Mouse (Mus musculus): ENCODE measurements around the gene Gabpb2. TPM values are rescaled to one million over a fixed set of nuclear protein-coding genes. Genes with fewer than 3 reads are reported as not detected.

Gabpb2 gene
- total and polyA plus RNA-seq, 3 experiments: 72.2 to 92.8 (median 82.2) TPM

GRCm38 (mm10) chr3:95210585-95210984 is 7.1 kb downstream of the Gabpb2 start:
- Histone ChIP-seq H3K4me3 (ENCODE audit: control insufficient read depth in 1 of 2, insufficient read depth in 1 of 2, low read depth in 2 of 2, low read length in 2 of 2) (no peak overlapping the region), H3K27ac (ENCODE audit: control insufficient read depth, low read depth, low read length) (no peak overlapping the region), H3K79me2 (ENCODE audit: control insufficient read depth, insufficient read depth, low read length, poor library complexity) (peaks cover 17% of the 10 kb centered on the region), H3K9ac (ENCODE audit: control insufficient read depth, low read depth, low read length, poor library complexity, severe bottlenecking) (no peak overlapping the region), H3K9me3 (replicated peaks; ENCODE audit: insufficient read depth, low read length) (no peaks in the 10 kb centered on the region), H3K27me3 (ENCODE audit: control insufficient read depth in 1 of 2, insufficient read depth in 2 of 2, low read length in 2 of 2) (no peaks in the 10 kb centered on the region), H3K36me3 (ENCODE audit: control insufficient read depth in 1 of 2, insufficient read depth in 2 of 2, low read length in 2 of 2) (peaks cover 7 to 41% of the 10 kb centered on the region in 2 experiments; a peak in 3 of 4 replicates), H3K4me1 (ENCODE audit: control insufficient read depth in 1 of 2, insufficient read depth in 2 of 2, low read length in 2 of 2) (no peaks in the 10 kb centered on the region)
- TF ChIP-seq GABPA (IDR thresholded peaks at IDR 0.05; ENCODE audit: low read depth, low read length) (no peak), MAFK (IDR thresholded peaks at IDR 0.05; ENCODE audit: borderline replicate concordance, low read depth, low read length) (no peak), USF2 (IDR thresholded peaks at IDR 0.05; ENCODE audit: borderline replicate concordance in 1 of 2, insufficient read depth in 1 of 2, low read depth in 1 of 2, low read length in 2 of 2) (no peak), NRF1 (IDR thresholded peaks at IDR 0.05; ENCODE audit: insufficient read depth, low read depth, low read length, poor library complexity, severe bottlenecking) (no peak)
- no peak for DNase-seq (ENCODE audit: low read depth, low spot score)

DNA sequence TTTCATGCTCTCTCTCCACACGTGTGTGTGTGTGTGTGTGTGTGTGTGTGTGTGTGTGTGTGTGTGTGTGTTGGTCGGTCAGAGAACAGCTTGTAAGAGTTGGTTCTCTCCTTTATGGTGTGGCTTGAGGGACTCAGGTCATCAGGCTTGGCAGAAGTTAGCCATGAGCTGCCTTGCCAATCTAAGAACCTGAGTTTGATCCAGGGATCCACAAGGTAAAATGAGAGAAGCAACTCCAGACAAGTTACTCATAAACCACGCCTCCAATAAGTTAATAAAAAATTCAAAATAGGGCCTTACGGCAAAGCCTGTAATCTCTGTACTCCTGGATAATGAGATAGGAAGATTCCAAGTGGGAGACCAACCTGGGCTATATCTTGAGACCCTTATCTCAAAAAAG is 9.4 kb downstream of the Gabpb2 start:
- H3K27ac ChIP-seq (ENCODE audit: control insufficient read depth, low read depth, low read length): no peak overlapping the region
- TF ChIP-seq RCOR1 (IDR thresholded peaks at IDR 0.05; ENCODE audit: low read depth, low read length) (no peak), MXI1 (IDR thresholded peaks at IDR 0.05; ENCODE audit: low read depth, low read length) (no peak), POLR2A (IDR thresholded peaks at IDR 0.05; ENCODE audit: control insufficient read depth in 1 of 2, insufficient read depth in 1 of 2, low read depth in 1 of 2, low read length in 2 of 2, poor library complexity in 1 of 2) (0 out of 4 replicates have a peak, but pooled peaks of 1 of the 2 experiments have one; percentile 13)
- peaks cover 0 to 63% of the 10 kb centered on the region in 2 experiments; a peak in 2 of 4 replicates for H3K36me3 ChIP-seq (ENCODE audit: control insufficient read depth in 1 of 2, insufficient read depth in 2 of 2, low read length in 2 of 2)
- DNase-seq (ENCODE audit: low read depth, low spot score): no peak
- no peaks in the 10 kb centered on the region for H3K9me3 ChIP-seq (replicated peaks; ENCODE audit: insufficient read depth, low read length)
- no peaks in the 10 kb centered on the region for H3K27me3 ChIP-seq (ENCODE audit: control insufficient read depth in 1 of 2, insufficient read depth in 2 of 2, low read length in 2 of 2)
- H3K9ac ChIP-seq (ENCODE audit: control insufficient read depth, low read depth, low read length, poor library complexity, severe bottlenecking): no peak overlapping the region
- no peak overlapping the region for H3K4me3 ChIP-seq (ENCODE audit: control insufficient read depth in 1 of 2, insufficient read depth in 1 of 2, low read depth in 2 of 2, low read length in 2 of 2)
- no peaks in the 10 kb centered on the region for H3K4me1 ChIP-seq (ENCODE audit: control insufficient read depth in 1 of 2, insufficient read depth in 2 of 2, low read length in 2 of 2)
- H3K79me2 ChIP-seq (ENCODE audit: control insufficient read depth, insufficient read depth, low read length, poor library complexity): peaks cover 11% of the 10 kb centered on the region

GRCm38 (mm10) chr3:95203880-95204279 is 13.8 kb downstream of the Gabpb2 start:
- H3K27me3 ChIP-seq (ENCODE audit: control insufficient read depth in 1 of 2, insufficient read depth in 2 of 2, low read length in 2 of 2): no peaks in the 10 kb centered on the region
- peaks cover 0 to 87% of the 10 kb centered on the region in 2 experiments; a peak in 2 of 4 replicates for H3K36me3 ChIP-seq (ENCODE audit: control insufficient read depth in 1 of 2, insufficient read depth in 2 of 2, low read length in 2 of 2)
- no peak overlapping the region for H3K4me3 ChIP-seq (ENCODE audit: control insufficient read depth in 1 of 2, insufficient read depth in 1 of 2, low read depth in 2 of 2, low read length in 2 of 2)
- no peak overlapping the region for H3K9ac ChIP-seq (ENCODE audit: control insufficient read depth, low read depth, low read length, poor library complexity, severe bottlenecking)
- H3K27ac ChIP-seq (ENCODE audit: control insufficient read depth, low read depth, low read length): no peak overlapping the region
- H3K79me2 ChIP-seq (ENCODE audit: control insufficient read depth, insufficient read depth, low read length, poor library complexity): 0 out of 2 replicates have a peak, but pooled peaks cover 2% of the 10 kb centered on the region
- H3K9me3 ChIP-seq (replicated peaks; ENCODE audit: insufficient read depth, low read length): no peaks in the 10 kb centered on the region
- DNase-seq (ENCODE audit: low read depth, low spot score): no peak
- no peak for TF ChIP-seq POLR2A (IDR thresholded peaks at IDR 0.05; ENCODE audit: control insufficient read depth in 1 of 2, insufficient read depth in 1 of 2, low read depth in 1 of 2, low read length in 2 of 2, poor library complexity in 1 of 2)
- TF ChIP-seq GATA1 (IDR thresholded peaks at IDR 0.05; ENCODE audit: low read depth, low read length): no peak
- no peak for TF ChIP-seq MYC (IDR thresholded peaks at IDR 0.05; ENCODE audit: low read depth, low read length)
- no peak for TF ChIP-seq E2F4 (IDR thresholded peaks at IDR 0.05; ENCODE audit: borderline replicate concordance, low read depth, low read length)
- TF ChIP-seq USF2 (IDR thresholded peaks at IDR 0.05; ENCODE audit: borderline replicate concordance in 1 of 2, insufficient read depth in 1 of 2, low read depth in 1 of 2, low read length in 2 of 2): no peak
- no peak for TF ChIP-seq ZC3H11A (IDR thresholded peaks at IDR 0.05; ENCODE audit: low read depth, low read length)
- TF ChIP-seq SMC3 (IDR thresholded peaks at IDR 0.05; ENCODE audit: low read depth, low read length): no peak
- TF ChIP-seq UBTF (IDR thresholded peaks at IDR 0.05; ENCODE audit: borderline replicate concordance, insufficient read depth, low read depth, low read length): no peak
- TF ChIP-seq HCFC1 (IDR thresholded peaks at IDR 0.05; ENCODE audit: low read depth, low read length): no peak
- TF ChIP-seq KAT2A (conservative IDR thresholded peaks at IDR 0.05; ENCODE audit: low read depth, low read length): no peak
- TF ChIP-seq CHD2 (IDR thresholded peaks at IDR 0.05; ENCODE audit: low read length): no peak
- no peaks in the 10 kb centered on the region for H3K4me1 ChIP-seq (ENCODE audit: control insufficient read depth in 1 of 2, insufficient read depth in 2 of 2, low read length in 2 of 2)
